Mouse (Mus musculus) right cerebral cortex, adult 18-20 months (tissue): ENCODE measurements around the gene Fut7.
"Not testable (repeated sequence)": the region's sequence is repeated elsewhere in the genome, so short reads cannot be mapped to it uniquely, and the experiment has no call there.

Experiments used
- DNase-seq: peaks from one replicate; pipeline ENCODE4 v3.0.0; 2022; ENCODE audit warnings: mixed read lengths

Fut7 gene

DNA sequence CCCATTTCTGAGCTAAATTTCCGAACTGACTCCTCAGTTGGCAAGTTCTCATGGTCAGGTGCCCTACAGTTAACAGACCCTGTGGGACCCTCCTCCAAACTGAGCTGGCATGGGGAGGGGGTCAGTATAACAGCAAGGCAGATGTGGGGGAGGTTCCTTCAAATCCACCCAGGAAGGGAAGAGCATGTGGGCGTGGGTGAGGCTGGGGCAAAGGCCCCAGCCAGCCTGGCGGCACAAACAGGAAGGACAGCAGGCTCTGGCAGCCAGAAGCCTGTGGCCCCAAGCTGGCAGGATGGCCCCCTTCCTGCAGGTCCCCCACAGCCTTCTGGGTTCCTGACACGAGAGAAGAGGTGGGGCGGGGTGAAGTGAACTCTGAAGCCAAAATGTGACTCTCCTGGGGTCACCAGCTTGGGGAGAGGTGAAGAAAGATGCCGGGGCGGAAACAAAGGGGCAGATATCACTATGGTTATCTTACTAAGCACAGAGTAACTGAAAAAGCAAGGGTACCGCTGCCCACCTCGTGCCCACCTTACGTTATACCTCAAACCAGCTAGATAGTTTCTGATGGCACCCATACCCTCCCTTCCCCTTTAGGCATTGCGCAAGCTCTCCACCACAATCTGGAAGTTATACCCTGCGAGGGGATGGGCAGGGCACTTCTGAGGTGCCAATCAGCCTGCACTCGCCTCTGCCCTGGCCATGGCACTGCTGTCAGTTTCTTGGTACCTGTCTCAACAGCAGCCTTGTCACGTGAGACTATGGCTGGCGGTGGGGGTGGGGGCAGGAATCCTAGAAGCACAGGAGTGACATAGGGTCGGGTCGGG is at the start of gene Fut7:
TSS of gene Fut7 (plus strand) at position 681 of the 824 bp plus-strand sequence.
- no peak for DNase-seq

DNA sequence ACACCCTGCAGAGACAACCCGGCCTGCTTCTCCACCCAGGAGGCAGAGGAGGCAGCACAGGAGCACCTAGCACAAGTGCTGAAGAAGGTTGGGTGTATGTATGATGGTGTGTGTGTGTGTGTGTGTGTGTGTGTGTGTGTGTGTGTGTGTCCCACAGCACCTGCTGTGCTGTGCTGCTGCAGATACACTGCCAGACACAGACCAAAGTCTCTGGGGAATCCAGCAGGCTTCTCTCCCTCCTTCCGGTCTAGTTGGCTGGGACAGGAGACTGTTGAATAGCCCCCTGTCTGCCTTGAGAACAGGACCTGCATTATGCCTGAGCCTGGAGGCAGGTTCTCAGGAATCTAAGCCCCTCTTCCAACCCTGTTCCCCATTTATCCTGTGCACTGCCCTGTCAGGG is 49.6 kb upstream of the Fut7 start:
- DNase-seq: no peak

DNA sequence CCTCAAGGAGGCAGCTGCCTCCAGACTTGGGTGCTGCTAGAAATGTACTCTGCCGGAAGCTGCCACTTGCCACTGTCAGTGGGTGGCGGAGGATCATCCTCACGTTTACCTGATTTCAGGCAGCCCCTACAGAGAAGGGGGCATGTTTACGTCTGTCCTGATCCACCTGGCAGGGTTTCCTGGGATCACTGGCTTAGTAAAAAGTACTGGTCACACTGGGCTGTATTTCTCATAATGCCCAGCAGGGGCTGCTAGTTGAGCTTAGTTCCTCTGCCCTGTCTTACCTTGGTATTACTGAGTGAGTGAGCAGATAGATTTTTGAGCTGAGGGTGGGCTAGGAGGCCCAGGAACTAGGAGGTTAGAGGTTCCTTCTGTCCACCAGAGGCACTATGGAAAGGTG is 46.5 kb upstream of the Fut7 start:
- DNase-seq: peak; percentile 48

DNA sequence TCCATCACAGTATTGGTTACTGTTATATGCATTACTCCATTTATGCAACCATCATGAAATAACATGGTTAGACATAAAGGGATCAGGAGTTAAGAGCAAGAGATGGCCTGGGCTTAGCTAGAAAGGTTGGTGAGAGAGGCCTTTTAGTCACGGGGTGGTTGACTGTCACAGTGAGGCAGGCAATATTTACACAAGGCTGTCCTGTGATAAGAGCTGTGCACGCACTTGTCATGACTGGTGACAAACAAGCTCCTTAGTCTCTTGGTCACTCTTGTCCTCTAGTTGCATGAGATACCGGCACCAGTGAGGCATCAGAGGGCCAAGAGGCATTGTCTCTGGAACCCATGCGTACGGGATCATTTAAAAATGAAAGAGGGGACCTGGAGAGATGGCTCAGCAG is 38.6 kb upstream of the Fut7 start:
- DNase-seq: no peak

DNA sequence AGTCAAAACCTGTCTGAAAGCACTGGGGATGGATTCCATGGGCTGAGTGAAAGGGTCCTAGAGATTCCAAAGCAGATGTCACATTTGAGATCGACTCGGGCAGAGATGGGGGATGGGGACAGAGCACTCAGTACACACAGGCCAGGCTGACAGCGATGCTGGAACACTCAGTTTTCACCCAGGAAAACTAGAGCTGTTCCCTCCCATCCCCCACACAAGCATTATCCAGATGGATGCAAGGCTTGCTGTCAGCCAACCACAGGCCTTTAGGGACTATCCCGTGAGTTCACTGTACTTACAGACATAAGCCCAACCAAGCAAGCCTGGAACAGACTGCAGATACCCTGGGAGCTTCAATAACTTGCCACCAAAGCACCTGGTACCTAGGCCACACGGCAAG is 31.8 kb upstream of the Fut7 start:
- DNase-seq: no peak

DNA sequence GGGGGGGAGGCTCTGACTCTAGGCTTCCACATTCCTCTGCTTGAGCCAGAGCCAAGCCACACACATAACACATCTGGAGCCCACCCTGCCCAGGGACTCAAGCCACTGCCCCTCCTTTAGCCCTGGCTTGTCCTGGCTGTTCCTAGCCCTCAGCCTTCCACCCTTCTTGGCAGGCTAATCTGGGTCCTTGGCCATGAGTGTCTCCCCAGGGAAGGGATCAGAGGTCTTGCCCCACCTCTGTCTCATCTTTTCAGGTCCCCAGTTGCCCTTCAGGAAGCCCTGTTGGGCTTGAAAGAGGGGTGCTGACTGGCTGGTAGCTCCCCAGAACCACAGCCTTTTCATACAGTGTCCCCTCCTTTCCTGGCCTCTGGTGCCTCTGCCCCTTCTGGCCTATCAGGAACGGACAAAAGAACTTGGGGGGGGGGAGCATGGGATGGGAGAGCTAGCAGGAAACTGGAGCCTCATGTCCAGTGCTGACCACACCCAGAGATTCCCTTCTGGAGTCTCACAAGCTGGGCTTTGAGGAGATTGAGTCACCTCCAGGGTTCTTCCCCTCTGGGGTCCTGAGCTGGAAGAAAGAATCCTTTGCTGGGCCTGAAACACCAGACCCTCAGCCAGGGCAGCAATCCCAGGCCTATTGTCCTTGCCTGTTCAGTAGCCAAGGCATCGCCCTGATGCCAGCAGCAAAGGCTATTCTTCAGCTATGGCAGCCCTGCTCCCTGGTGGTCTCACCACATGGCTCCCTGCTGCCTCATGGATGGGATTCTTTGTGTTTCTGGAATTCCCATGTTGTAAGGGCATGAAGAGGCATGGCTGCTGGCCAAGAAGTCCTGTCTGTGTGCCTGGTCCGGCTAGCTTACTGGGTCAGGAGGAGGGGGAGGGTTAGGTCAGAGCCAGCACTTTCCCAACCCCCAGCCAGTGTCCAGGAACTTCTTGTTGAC is 28.5 kb upstream of the Fut7 start:
- DNase-seq: no peak

DNA sequence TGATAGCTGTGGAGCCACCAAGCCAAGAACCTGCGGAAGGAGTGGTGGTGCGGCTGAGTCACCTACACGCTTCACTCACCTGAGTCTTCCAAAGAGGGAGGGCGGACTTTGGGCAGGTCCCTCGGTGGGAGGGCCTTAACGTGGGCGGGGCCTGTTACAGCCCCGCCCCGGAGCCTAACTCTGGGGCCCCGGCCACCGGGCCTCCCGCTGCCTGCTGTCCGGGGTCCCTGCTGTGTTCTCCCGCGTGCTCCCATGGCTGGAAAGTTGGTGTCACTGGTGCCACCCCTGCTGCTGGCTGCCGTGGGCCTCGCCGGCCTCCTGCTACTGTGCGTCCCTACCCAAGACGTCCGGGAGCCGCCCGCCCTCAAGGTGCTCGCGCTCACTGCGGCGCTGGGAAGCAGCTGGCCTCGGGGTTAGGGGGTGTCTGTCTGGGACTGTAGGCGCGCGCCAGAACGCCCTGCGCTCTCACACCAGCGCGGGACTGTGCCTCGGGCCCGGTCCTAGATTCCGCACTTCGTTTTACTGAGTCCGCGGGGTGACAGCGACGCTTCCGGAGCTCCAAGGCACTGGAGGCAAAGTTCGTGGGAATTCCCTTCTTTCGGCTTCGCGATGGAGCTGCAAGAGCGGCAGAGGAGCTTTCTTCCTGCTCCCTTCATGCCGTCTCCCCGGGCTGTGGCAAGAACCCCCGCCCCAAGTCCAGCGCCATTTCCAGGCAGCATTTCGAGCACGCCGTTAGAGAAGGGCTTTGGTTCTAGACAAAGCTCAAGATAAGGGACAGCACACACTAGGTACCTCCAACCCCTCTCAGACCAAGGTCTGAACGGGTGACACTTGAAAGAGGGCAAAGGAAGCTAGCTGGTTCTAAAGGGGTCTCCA is 27.1 kb upstream of the Fut7 start, which contains the start of gene Entpd2:
TSS of gene Entpd2 (plus strand) at position 154 of the 876 bp plus-strand sequence.
- no peak for DNase-seq

DNA sequence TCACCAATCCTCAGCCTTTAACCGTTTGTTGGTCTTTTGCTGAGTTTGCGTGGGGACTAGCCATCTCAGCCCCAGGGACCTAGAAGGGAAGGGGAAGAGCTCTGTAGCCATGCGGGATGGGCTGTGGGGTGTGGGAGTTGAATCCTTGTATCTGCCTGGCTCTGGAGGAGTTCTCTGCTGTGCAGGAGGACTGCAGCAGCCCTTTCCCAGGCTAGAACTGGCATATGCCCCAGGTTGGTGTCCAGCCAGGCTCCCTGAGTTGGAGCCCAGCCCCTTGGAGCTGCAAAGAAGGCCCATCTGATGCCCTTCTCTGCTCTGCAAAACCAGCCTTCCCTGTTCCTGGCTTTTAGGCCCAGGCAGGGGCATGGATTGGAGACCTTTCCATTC is 26.5 kb upstream of the Fut7 start:
- no peak for DNase-seq

DNA sequence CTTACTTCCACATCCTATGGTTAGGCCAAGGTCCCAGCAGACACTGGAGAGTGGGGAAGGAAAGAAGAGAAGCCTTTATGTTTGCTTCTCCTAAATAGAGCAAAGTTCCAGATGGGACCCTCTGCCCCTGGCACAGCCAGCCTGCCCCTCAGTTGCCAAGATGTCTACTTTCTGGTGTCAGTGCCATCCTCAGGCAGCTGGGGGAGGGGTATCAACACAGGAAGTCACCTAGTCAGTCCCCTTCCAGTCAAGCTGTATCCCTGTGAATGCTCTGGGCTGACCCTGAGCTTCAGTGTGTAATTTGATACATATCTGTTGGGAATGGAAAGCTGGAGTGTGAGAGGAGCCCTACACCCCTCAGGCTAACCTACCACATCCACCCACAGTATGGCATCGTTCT is 26.1 kb upstream of the Fut7 start:
- no peak for DNase-seq

DNA sequence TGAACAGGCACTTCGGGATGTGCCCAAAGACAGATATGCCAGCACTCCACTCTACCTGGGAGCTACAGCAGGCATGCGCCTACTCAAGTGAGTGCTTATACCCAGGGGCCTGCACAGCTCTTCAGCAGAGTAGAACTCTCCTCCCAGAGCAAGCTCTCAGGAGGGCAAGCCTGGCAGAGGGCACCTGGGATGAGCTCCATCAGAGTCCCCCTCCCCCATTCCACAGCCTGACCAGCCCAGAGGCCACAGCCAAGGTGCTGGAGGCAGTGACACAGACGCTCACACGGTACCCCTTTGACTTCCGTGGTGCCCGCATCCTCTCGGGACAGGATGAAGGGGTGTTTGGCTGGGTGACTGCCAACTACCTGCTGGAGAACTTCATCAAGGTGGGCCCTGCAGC is 25.0 kb upstream of the Fut7 start:
- no peak for DNase-seq

DNA sequence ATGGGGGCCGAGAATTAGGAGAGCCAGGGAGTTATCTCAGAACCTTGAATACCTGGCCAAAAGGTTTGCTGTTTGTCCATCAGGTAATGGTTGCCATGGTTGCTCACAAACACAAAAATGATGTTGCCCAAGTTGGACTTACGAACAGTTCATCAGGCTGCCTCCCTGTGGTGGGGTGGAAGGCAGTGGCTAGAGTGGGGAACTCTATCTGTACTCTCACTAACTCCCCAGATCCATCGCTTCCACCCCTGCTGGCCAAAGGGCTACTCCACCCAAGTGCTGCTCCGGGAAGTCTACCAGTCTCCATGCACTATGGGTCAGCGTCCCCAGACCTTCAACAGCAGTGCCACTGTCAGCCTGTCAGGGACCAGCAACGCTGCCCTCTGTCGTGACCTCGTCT is 24.0 kb upstream of the Fut7 start, which contains the start of gene Npdc1:
TSS of gene Npdc1 (plus strand) at position 301 of the 400 bp plus-strand sequence.
- no peak for DNase-seq

DNA sequence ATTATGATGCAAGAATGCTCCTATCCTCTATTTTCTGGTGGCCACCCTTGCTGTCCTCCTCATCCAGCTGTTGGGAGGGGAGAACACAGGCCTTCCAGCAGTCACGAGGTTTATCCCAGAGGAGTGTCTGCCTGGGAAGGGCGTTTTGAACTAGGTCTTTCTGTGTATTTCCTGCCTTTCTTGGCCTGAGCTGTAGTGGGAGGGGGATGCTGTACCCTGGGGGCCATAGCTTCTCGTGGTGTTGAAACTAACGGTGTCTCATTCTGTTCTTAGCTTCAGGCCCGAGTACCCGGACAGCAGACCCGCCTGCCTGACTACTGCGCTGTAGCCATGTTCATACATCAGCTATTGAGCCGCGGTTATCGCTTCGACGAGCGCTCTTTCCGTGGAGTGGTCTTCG is 22.8 kb upstream of the Fut7 start:
- DNase-seq: no peak

DNA sequence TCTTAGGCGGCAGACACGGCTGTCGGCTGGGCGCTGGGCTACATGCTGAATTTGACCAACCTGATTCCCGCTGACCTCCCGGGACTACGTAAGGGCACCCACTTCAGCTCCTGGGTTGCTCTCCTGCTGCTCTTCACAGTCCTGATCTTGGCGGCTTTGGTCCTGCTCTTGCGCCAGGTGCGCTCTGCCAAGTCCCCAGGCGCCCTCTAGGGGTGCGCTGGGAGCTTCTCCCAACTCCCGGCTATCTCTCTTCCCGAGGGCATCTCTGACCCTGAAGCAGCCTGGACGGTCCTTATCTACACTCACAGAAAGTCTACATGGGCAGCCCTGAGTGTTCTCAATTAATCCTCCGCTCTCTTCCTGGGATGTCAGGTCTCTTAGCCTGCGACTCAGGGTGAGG is 22.3 kb upstream of the Fut7 start:
- peak; percentile 68 for DNase-seq

DNA sequence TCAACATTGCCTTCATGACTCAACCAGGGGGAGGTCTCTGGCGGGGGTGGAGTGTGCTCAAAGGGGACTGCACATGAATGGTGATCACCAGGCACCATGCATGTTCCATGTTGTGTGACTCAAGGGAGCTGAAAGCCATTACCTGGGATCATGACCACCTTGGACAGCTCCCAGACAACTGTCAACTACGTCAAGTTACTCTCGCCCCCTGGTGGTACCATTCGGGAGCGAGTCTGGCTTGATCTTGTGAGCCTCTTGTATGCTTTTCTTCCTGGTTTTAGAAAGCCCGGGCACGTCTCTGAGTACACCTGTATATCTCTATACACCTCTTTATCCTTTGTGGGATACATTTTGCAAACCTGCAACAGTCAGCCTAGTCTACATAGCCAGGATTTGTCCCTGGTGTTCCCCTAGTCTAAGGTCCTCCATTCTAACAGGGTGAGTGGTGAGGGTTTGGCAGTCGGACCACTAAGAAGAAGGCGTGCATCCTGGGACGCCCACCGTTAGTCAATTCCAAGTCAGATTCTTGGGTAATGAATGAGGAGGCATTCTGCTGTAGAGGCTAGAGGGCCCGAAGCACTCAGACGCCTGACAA is 20.6 kb upstream of the Fut7 start:
- DNase-seq: peak; percentile 50

DNA sequence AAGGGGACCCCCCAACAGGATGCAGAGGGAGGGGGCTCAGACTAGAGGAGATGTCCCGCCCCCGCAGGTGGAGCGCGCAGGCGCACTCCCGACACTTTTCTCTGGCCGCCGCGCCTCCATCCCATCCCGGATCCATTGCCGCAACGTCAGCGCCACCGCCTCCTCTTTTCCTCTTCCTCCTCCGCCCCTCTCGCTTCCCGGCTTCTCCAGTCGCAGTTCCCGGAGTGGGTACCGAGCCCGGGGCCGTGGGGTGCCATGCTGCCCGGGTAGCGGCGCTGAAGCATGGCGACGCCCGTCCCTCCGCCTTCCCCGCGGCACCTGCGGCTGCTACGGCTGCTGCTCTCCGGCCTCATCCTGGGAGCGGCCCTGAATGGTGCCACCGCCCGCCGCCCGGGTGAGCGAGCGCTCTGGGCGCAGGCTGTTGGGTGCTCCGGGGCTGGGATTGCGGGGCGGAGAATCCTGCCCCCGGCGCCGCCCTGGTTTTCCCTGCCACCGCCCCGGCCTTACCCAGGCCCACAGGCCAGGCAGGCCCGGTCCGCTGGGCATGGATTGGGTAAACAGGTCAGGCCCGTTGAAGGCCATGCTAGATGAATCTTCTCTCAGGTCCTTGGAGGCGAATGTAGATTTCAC is 20.0 kb upstream of the Fut7 start:
- peak; percentile 95 for DNase-seq

DNA sequence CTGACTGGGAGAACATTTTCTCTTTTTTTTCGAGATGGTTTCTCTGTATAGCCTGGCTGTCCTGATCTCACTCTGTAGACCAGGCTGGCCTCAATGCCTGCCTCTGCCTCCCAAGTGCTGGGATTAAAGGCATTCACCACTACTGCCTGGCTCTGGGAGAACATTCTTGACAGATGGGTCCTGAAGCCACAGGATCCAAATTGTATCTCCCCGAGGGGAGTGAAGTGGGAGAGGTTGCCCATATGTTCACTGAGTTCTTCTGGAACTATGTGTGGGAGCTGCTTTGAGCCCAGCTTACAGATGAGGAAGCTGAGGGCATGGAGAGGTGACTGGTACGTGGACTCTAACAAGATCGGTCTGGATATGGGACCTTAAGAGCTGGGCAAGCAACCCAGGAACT is 19.1 kb upstream of the Fut7 start:
- DNase-seq: no peak

DNA sequence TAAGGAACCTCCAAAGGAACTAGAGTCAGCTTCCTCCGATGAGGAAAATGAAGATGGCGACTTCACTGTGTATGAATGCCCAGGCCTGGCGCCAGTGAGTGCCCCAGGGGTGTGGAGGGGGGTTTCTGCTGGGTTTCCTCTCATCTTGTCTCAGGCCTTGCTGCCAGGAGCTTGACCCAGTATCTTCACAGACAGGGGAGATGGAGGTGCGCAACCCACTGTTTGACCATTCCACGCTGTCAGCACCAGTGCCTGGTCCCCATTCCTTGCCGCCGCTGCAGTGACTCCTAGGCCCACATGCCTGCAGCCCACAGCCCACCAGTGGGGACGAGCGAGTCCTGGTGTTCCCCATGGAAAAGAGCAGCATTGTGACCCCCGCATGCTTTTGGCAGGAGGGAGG is 14.2 kb upstream of the Fut7 start:
- no peak for DNase-seq

DNA sequence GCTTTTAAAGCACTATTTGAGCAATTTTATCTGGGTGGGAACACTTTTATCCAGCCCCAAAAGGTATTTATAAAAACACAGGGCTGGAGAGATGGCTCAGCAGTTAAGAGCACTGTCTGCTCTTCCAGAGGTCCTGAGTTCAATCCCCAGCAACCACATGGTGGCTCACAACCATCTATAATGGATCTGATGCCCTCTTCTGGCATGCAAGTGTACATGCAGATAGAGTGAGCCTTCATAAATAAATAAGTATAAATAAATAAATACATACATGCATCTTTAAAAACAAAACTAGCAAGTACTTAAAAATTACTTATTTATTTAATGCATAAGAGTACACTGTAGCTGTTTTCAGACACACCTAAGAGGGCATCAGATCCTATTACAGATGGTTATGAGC is 9.6 kb upstream of the Fut7 start:
- DNase-seq: not testable (repeated sequence)

DNA sequence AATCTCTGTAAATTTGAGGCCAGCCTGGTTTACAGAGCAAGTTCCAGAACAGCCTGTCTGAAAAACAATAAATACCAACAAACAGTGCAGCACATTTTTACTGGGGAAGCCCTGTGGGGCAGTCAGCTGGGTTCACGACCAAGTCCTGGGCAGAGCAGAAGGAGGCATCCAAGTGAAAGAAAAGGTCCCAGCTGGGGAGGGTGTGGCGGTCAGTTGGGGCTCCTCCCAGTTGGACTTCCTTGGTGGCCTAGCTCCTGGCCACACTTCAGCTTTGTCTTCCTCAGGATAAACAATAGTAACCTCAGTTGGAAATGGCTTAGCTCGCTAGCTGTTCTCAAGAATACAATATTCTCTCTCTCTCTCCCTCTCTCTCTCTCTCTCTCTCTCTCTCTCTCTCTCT is 5.6 kb upstream of the Fut7 start:
- no peak for DNase-seq

DNA sequence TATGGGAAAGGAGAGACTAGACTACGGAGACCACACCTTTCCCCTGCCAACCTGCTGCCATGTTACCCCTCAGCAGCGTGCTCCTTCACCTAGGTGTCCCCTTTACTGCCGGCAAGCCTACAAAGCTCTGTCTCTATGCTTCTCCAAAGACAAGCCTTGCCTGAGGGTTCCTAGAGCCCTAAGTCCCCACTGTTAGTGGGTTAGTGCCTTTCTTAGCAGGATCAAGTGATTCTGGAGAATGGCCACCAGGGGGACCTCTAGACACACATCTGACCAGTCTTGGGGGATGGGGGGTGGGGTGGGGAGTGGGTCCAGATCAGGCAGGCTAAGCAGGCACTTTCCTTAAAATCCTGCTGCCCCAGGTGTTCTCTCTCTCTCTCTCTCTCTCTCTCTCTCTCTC is 1.2 kb upstream of the Fut7 start:
- no peak for DNase-seq

DNA sequence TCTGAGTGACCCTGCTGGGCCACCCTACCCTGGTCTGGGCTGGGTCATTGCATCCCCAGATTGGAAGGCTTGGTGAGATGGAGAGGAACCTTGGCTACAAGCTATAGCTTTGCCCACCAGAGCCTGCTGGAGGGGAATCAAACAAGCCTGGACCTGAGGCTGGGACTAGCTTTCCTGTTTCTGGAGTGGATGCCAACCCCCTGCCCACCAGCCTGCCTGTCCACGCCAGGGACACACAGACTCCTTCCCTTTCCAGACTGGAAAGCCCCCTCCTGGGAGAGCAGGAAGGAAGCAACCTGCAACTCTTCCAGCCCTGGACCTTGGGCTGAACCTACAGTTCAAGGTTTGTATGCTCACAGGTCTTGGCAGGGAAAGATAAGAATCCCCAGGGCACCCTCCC is 559 bp downstream of the Fut7 start:
- no peak for DNase-seq

DNA sequence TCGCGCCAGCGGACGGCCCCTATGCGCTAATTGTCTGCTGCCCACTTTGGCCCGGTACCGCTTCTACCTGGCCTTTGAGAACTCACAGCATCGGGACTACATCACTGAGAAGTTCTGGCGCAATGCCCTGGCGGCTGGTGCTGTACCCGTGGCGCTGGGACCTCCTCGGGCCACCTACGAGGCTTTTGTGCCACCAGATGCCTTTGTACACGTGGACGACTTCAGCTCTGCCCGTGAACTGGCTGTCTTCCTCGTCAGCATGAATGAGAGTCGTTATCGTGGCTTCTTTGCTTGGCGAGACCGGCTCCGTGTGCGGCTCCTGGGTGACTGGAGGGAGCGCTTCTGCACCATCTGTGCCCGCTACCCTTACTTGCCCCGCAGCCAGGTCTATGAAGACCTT is 2.4 kb downstream of the Fut7 start:
- no peak for DNase-seq
